8 mouse cellular contexts compared by ENCODE assay signal in the genomic region with DNA sequence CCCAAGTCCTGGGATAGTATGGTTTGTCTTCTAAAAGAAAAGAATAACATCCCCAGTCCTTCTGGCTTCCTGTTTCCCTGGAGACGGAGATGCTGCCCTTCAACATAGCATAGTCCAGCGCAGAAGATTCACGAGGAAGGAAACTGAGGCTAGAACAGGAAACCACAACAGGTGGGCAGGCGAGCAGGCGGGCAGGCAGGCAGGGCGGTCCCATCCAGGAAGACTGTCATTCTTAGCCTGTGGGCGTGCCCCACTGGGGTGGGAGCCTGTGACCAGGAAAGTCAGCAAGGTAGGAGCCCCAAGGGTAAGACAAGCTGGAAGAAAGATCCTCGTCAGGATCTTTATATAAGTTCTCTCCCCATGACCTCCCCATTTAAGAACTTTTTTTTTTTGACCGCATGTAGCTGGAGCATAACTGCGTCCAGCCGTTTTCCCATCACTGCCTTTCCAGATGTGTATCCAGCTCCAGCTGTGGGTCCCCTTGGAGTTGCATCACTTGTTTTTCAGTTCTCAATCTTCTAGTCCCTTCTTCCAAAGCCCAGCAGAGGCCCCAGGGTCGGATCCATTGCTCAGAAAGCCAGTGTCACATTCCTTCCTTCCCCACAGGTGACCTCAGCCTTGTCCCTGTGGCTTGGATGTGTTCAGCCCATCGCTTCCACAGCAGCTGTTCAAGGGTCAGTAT. TPM values are rescaled to one million over a fixed set of nuclear protein-coding genes. Genes with fewer than 3 reads are reported as not detected.
DNase-seq lines count a peak whose midpoint lies in the region; ATAC-seq and TF ChIP-seq lines count a peak whose summit lies in the region.

No protein-coding gene starts in this region.

- H3K4me3 ChIP-seq in kidney, embryonic 15.5 days (replicated peaks): no peak overlapping the region
- H3K4me3 ChIP-seq in embryonic facial prominence, embryonic 12.5 days: no peak overlapping the region
- H3K4me3 ChIP-seq in limb, embryonic 13.5 days: no peak overlapping the region
- H3K4me3 ChIP-seq in stomach, postnatal 0 days (ENCODE audit: low read depth, low read length): no peak overlapping the region
- no peak overlapping the region for H3K4me3 ChIP-seq in midbrain, embryonic 11.5 days (ENCODE audit: low read depth, low read length)

- H3K27me3 ChIP-seq in kidney, embryonic 15.5 days: no peaks in the 10 kb centered on the region
- no peaks in the 10 kb centered on the region for H3K27me3 ChIP-seq in embryonic facial prominence, embryonic 12.5 days
- no peaks in the 10 kb centered on the region for H3K27me3 ChIP-seq in limb, embryonic 13.5 days
- H3K27me3 ChIP-seq in stomach, postnatal 0 days (ENCODE audit: control insufficient read depth, insufficient read depth, low read length): no peaks in the 10 kb centered on the region
- H3K27me3 ChIP-seq in midbrain, embryonic 11.5 days (ENCODE audit: control insufficient read depth, insufficient read depth, low read length): no peaks in the 10 kb centered on the region

- TF ChIP-seq EP300 in stomach, postnatal 0 days (optimal IDR thresholded peaks at IDR 0.05): no peak

- peaks cover 22% of the 10 kb centered on the region for H3K36me3 ChIP-seq in kidney, embryonic 15.5 days
- H3K36me3 ChIP-seq in embryonic facial prominence, embryonic 12.5 days: peaks cover 20% of the 10 kb centered on the region
- H3K36me3 ChIP-seq in limb, embryonic 13.5 days: peaks cover 30% of the 10 kb centered on the region
- peaks cover 6% of the 10 kb centered on the region; the same call in 1 of the 2 replicates for H3K36me3 ChIP-seq in stomach, postnatal 0 days (ENCODE audit: control insufficient read depth, insufficient read depth, low read length)
- peaks cover 20% of the 10 kb centered on the region; the same call in 1 of the 2 replicates for H3K36me3 ChIP-seq in midbrain, embryonic 11.5 days (ENCODE audit: control insufficient read depth, insufficient read depth, low read length)

- H3K9ac ChIP-seq in kidney, embryonic 15.5 days: no peak overlapping the region
- no peak overlapping the region for H3K9ac ChIP-seq in embryonic facial prominence, embryonic 12.5 days
- 0 out of 2 replicates have a peak overlapping the region, but pooled peaks have one; percentile 31 for H3K9ac ChIP-seq in limb, embryonic 13.5 days
- H3K9ac ChIP-seq in stomach, postnatal 0 days (ENCODE audit: low read length): no peak overlapping the region
- H3K9ac ChIP-seq in midbrain, embryonic 11.5 days (ENCODE audit: low read length): no peak overlapping the region

- no peak for ATAC-seq in kidney, embryonic 15.5 days (replicated peaks; ENCODE audit: low FRiP score)
- ATAC-seq in embryonic facial prominence, embryonic 12.5 days (ENCODE audit: insufficient number of reproducible peaks, insufficient read depth, low FRiP score, low TSS enrichment): no peak
- ATAC-seq in limb, embryonic 13.5 days (ENCODE audit: low FRiP score, low read depth): peak; percentile 16; the same call in 1 of the 2 replicates
- peak; percentile 6; the same call in 1 of the 2 replicates for ATAC-seq in stomach, postnatal 0 days (ENCODE audit: low FRiP score, low TSS enrichment)
- ATAC-seq in midbrain, embryonic 11.5 days (ENCODE audit: low FRiP score): no peak

- TF ChIP-seq CTCF in stomach, postnatal 0 days (IDR thresholded peaks at IDR 0.05; ENCODE audit: low read depth): no peak

- peaks cover 69% of the 10 kb centered on the region for H3K4me1 ChIP-seq in kidney, embryonic 15.5 days
- H3K4me1 ChIP-seq in embryonic facial prominence, embryonic 12.5 days: peaks cover 45% of the 10 kb centered on the region
- peaks cover 45% of the 10 kb centered on the region for H3K4me1 ChIP-seq in limb, embryonic 13.5 days
- H3K4me1 ChIP-seq in stomach, postnatal 0 days (replicated peaks; ENCODE audit: control insufficient read depth, insufficient read depth): peaks cover 10% of the 10 kb centered on the region
- H3K4me1 ChIP-seq in midbrain, embryonic 11.5 days (ENCODE audit: control insufficient read depth, insufficient read depth, low read length): no peaks in the 10 kb centered on the region

- H3K4me2 ChIP-seq in kidney, embryonic 15.5 days: no peak overlapping the region
- peak overlapping the region; percentile 26; the same call in 1 of the 2 replicates for H3K4me2 ChIP-seq in embryonic facial prominence, embryonic 12.5 days (replicated peaks)
- peak overlapping the region; percentile 35 for H3K4me2 ChIP-seq in limb, embryonic 13.5 days (replicated peaks)
- no peak overlapping the region for H3K4me2 ChIP-seq in stomach, postnatal 0 days (replicated peaks; ENCODE audit: low read depth)
- no peak overlapping the region for H3K4me2 ChIP-seq in midbrain, embryonic 11.5 days

- peak overlapping the region; percentile 32 for H3K27ac ChIP-seq in kidney, embryonic 15.5 days
- H3K27ac ChIP-seq in embryonic facial prominence, embryonic 12.5 days: peak overlapping the region; percentile 71
- peak overlapping the region; percentile 69; the same call in 1 of the 2 replicates for H3K27ac ChIP-seq in limb, embryonic 13.5 days
- peak overlapping the region; percentile 61; the same call in 1 of the 2 replicates for H3K27ac ChIP-seq in stomach, postnatal 0 days (replicated peaks)
- no peak overlapping the region for H3K27ac ChIP-seq in midbrain, embryonic 11.5 days (ENCODE audit: low read depth, low read length)

- H3K9me3 ChIP-seq in kidney, embryonic 15.5 days (replicated peaks): no peaks in the 10 kb centered on the region
- H3K9me3 ChIP-seq in embryonic facial prominence, embryonic 12.5 days: no peaks in the 10 kb centered on the region
- H3K9me3 ChIP-seq in limb, embryonic 13.5 days: no peaks in the 10 kb centered on the region
- H3K9me3 ChIP-seq in stomach, postnatal 0 days (ENCODE audit: control insufficient read depth, low read length): no peaks in the 10 kb centered on the region
- no peaks in the 10 kb centered on the region for H3K9me3 ChIP-seq in midbrain, embryonic 11.5 days (ENCODE audit: control insufficient read depth, low read length)

- DNase-seq in kidney, postnatal 36 days: no peak
- DNase-seq in stomach, postnatal 0 days (ENCODE audit: low spot score): peak; percentile 32
- no peak for DNase-seq in right cerebral cortex, postnatal 10 days (ENCODE audit: low spot score in 2 of 2)
- DNase-seq in ovary, postnatal 14 days (ENCODE audit: low spot score): no peak
- no peak for DNase-seq in midbrain, embryonic 11.5 days (ENCODE audit: low spot score, missing footprints)

- 47% methylated on average over 13 of the region's 13 CpGs for WGBS in kidney, embryonic 15.5 days
- 46% methylated on average over 13 of the region's 13 CpGs for WGBS in embryonic facial prominence, embryonic 12.5 days
- 44% methylated on average over 13 of the region's 13 CpGs for WGBS in limb, embryonic 13.5 days
- 52% methylated on average over 13 of the region's 13 CpGs for WGBS in stomach, postnatal 0 days
- 71% methylated on average over 13 of the region's 13 CpGs for whole genome bisulfite sequencing in midbrain, embryonic 11.5 days

RNA-seq across cellular contexts. Expression of a gene that starts 13.0 kb away (rescaled TPM):
- polyA plus RNA-seq in kidney, embryonic 15.5 days (2015; fragmentation: Nextera tagmentation; extraction: Ambion mirVana): 3.4 and 5.8 TPM in 2 replicates
- polyA plus RNA-seq in embryonic facial prominence, embryonic 12.5 days (2016; fragmentation: Nextera tagmentation; extraction: Ambion mirVana): 0.49 and 0.59 TPM in 2 replicates
- 0.45 and 0.46 TPM in 2 replicates for polyA plus RNA-seq in limb, embryonic 13.5 days (2015; fragmentation: Nextera tagmentation; extraction: Ambion mirVana)
- polyA plus RNA-seq in stomach, postnatal 0 days (2015; fragmentation: Nextera tagmentation; extraction: Ambion mirVana): 1.3 TPM in 2 replicates
- 0.56 and 0.57 TPM in 2 replicates for polyA plus RNA-seq in midbrain, embryonic 11.5 days (2014; fragmentation: Nextera tagmentation; extraction: Ambion mirVana)

RNA-seq across cellular contexts. Expression of a gene that starts 35.9 kb away (rescaled TPM):
- 67.6 and 73.2 TPM in 2 replicates for polyA plus RNA-seq in kidney, embryonic 15.5 days (2015; fragmentation: Nextera tagmentation; extraction: Ambion mirVana)
- polyA plus RNA-seq in embryonic facial prominence, embryonic 12.5 days (2016; fragmentation: Nextera tagmentation; extraction: Ambion mirVana): 54.9 and 56.5 TPM in 2 replicates
- 65.1 and 69.7 TPM in 2 replicates for polyA plus RNA-seq in limb, embryonic 13.5 days (2015; fragmentation: Nextera tagmentation; extraction: Ambion mirVana)
- polyA plus RNA-seq in stomach, postnatal 0 days (2015; fragmentation: Nextera tagmentation; extraction: Ambion mirVana): 91.2 and 97.2 TPM in 2 replicates
- polyA plus RNA-seq in midbrain, embryonic 11.5 days (2014; fragmentation: Nextera tagmentation; extraction: Ambion mirVana): 68.4 and 74.6 TPM in 2 replicates

RNA-seq across cellular contexts. Expression of a gene that starts 40.5 kb away (rescaled TPM):
- polyA plus RNA-seq in kidney, embryonic 15.5 days (2015; fragmentation: Nextera tagmentation; extraction: Ambion mirVana): 171 and 182 TPM in 2 replicates
- polyA plus RNA-seq in embryonic facial prominence, embryonic 12.5 days (2016; fragmentation: Nextera tagmentation; extraction: Ambion mirVana): 154 and 162 TPM in 2 replicates
- 155 and 162 TPM in 2 replicates for polyA plus RNA-seq in limb, embryonic 13.5 days (2015; fragmentation: Nextera tagmentation; extraction: Ambion mirVana)
- polyA plus RNA-seq in stomach, postnatal 0 days (2015; fragmentation: Nextera tagmentation; extraction: Ambion mirVana): 64.6 and 65.9 TPM in 2 replicates
- polyA plus RNA-seq in midbrain, embryonic 11.5 days (2014; fragmentation: Nextera tagmentation; extraction: Ambion mirVana): 163 and 170 TPM in 2 replicates

RNA-seq across cellular contexts. Expression of a gene that starts 43.2 kb away (rescaled TPM):
- polyA plus RNA-seq in kidney, embryonic 15.5 days (2015; fragmentation: Nextera tagmentation; extraction: Ambion mirVana): 289 and 308 TPM in 2 replicates
- polyA plus RNA-seq in embryonic facial prominence, embryonic 12.5 days (2016; fragmentation: Nextera tagmentation; extraction: Ambion mirVana): 420 and 454 TPM in 2 replicates
- 328 and 333 TPM in 2 replicates for polyA plus RNA-seq in limb, embryonic 13.5 days (2015; fragmentation: Nextera tagmentation; extraction: Ambion mirVana)
- 189 and 201 TPM in 2 replicates for polyA plus RNA-seq in stomach, postnatal 0 days (2015; fragmentation: Nextera tagmentation; extraction: Ambion mirVana)
- 348 and 375 TPM in 2 replicates for polyA plus RNA-seq in midbrain, embryonic 11.5 days (2014; fragmentation: Nextera tagmentation; extraction: Ambion mirVana)

RNA-seq across cellular contexts. Expression of a gene that starts 56.2 kb away (rescaled TPM):
- 12.0 and 13.0 TPM in 2 replicates for polyA plus RNA-seq in kidney, embryonic 15.5 days (2015; fragmentation: Nextera tagmentation; extraction: Ambion mirVana)
- polyA plus RNA-seq in embryonic facial prominence, embryonic 12.5 days (2016; fragmentation: Nextera tagmentation; extraction: Ambion mirVana): 9.2 and 9.3 TPM in 2 replicates
- 4.3 and 6.7 TPM in 2 replicates for polyA plus RNA-seq in limb, embryonic 13.5 days (2015; fragmentation: Nextera tagmentation; extraction: Ambion mirVana)
- polyA plus RNA-seq in stomach, postnatal 0 days (2015; fragmentation: Nextera tagmentation; extraction: Ambion mirVana): 5.9 and 8.2 TPM in 2 replicates
- 2.2 and 2.4 TPM in 2 replicates for polyA plus RNA-seq in midbrain, embryonic 11.5 days (2014; fragmentation: Nextera tagmentation; extraction: Ambion mirVana)

Comparison
In these comparisons a context has a peak if more than half of its experiments do, and no peak if none do; other contexts are left out.
1. ATAC-seq: peak in limb, embryonic 13.5 days (single experiment) and stomach, postnatal 0 days (single experiment); none in kidney, embryonic 15.5 days (single experiment), embryonic facial prominence, embryonic 12.5 days (single experiment) and midbrain, embryonic 11.5 days (single experiment).
2. H3K4me2 ChIP-seq: peak in embryonic facial prominence, embryonic 12.5 days (single experiment) and limb, embryonic 13.5 days (single experiment); none in kidney, embryonic 15.5 days (single experiment), stomach, postnatal 0 days (single experiment) and midbrain, embryonic 11.5 days (single experiment).